Mouse (Mus musculus) kidney, postnatal 25 days (tissue): ENCODE measurements around the gene Rbm48.
A peak's percentile ranks its signal among the peaks of the same experiment; 100 is the strongest.
"Not testable (repeated sequence)": the region's sequence is repeated elsewhere in the genome, so short reads cannot be mapped to it uniquely, and the experiment has no call there.

Experiments used
- DNase-seq, 2 experiments: peaks; one replicate each; pipeline ENCODE4 v3.0.0; 2021; ENCODE audit warnings: mixed read lengths in 2 of 2

Rbm48 gene

GRCm38 (mm10) chr5:3596399-3596766 is at the start of gene Rbm48:
Gene Rbm48, minus strand, starts transcription at chr5:3596585.
- DNase-seq: peak; percentile 85 to 93

GRCm38 (mm10) chr5:3645326-3645725 is 48.9 kb upstream of the Rbm48 start:
- DNase-seq: no peak

- no peak for DNase-seq
Measured at GRCm38 (mm10) chr5:3644621-3645020, 48.2 kb upstream of the Rbm48 start.

- no peak for DNase-seq
Measured at GRCm38 (mm10) chr5:3635286-3635685, 38.9 kb upstream of the Rbm48 start.

- DNase-seq: no peak
Measured at GRCm38 (mm10) chr5:3633951-3634350, 37.6 kb upstream of the Rbm48 start.

GRCm38 (mm10) chr5:3633315-3633714 is 36.9 kb upstream of the Rbm48 start:
- DNase-seq: no peak

- DNase-seq: no peak
Measured at GRCm38 (mm10) chr5:3632285-3632684, 35.9 kb upstream of the Rbm48 start.

- peak; percentile 9 to 49 for DNase-seq
Measured at GRCm38 (mm10) chr5:3631512-3632271, 35.3 kb upstream of the Rbm48 start.

- DNase-seq: no peak
Measured at GRCm38 (mm10) chr5:3630055-3630454, 33.7 kb upstream of the Rbm48 start.

- DNase-seq: no peak
Measured at GRCm38 (mm10) chr5:3620486-3620885, 24.1 kb upstream of the Rbm48 start.

GRCm38 (mm10) chr5:3611835-3612234 is 15.4 kb upstream of the Rbm48 start:
- not testable (repeated sequence) for DNase-seq

- DNase-seq: no peak
Measured at GRCm38 (mm10) chr5:3609241-3609640, 12.9 kb upstream of the Rbm48 start.

GRCm38 (mm10) chr5:3607114-3607513 is 10.7 kb upstream of the Rbm48 start:
- no peak for DNase-seq

- DNase-seq: no peak
Measured at GRCm38 (mm10) chr5:3600790-3601189, 4.4 kb upstream of the Rbm48 start.

- peak in 1 of 2 experiments; percentile 38 for DNase-seq
Measured at GRCm38 (mm10) chr5:3600298-3600697, 3.9 kb upstream of the Rbm48 start.

- DNase-seq: no peak
Measured at GRCm38 (mm10) chr5:3598766-3599165, 2.4 kb upstream of the Rbm48 start.

GRCm38 (mm10) chr5:3597171-3597570 is 786 bp upstream of the Rbm48 start:
- DNase-seq: no peak

GRCm38 (mm10) chr5:3595693-3596398 is 539 bp downstream of the Rbm48 start, which contains the start of gene Pex1:
Gene Pex1, plus strand, starts transcription at chr5:3596066.
- peak; percentile 95 to 98 for DNase-seq

- DNase-seq: no peak
Measured at GRCm38 (mm10) chr5:3579066-3579465, 17.3 kb downstream of the Rbm48 start.

- DNase-seq: no peak
Measured at GRCm38 (mm10) chr5:3577939-3578338, 18.4 kb downstream of the Rbm48 start.

GRCm38 (mm10) chr5:3574825-3575224 is 21.6 kb downstream of the Rbm48 start:
- DNase-seq: no peak

GRCm38 (mm10) chr5:3571266-3571665 is 25.1 kb downstream of the Rbm48 start, which contains the start of gene 1700109H08Rik:
Gene 1700109H08Rik, plus strand, starts transcription at chr5:3571566.
- no peak for DNase-seq

- DNase-seq: no peak
Measured at GRCm38 (mm10) chr5:3554198-3554597, 42.2 kb downstream of the Rbm48 start.

- DNase-seq: no peak
Measured at GRCm38 (mm10) chr5:3551481-3551880, 44.9 kb downstream of the Rbm48 start.
